Mouse (Mus musculus) megakaryocyte, adult 5-6 weeks (primary cell): ENCODE measurements around the gene Apbb1ip. TPM values are rescaled to one million over a fixed set of nuclear protein-coding genes. Genes with fewer than 3 reads are reported as not detected.
A peak's percentile ranks its signal among the peaks of the same experiment; 100 is the strongest.
"Not testable (repeated sequence)": the region's sequence is repeated elsewhere in the genome, so short reads cannot be mapped to it uniquely, and the experiment has no call there.

Experiments
- ATAC-seq: 2 replicates; pipeline ENCODE4 v1.8.0; 2016; ENCODE audit warnings: mild to moderate bottlenecking, inconsistent platforms; ENCODE audit not compliant: poor library complexity, severe bottlenecking
- total RNA-seq, 2 experiments: library from RNA; stranded (forward) in 1 of 2; stranded (reverse) in 1 of 2; fragments of 153-499, 151-499 nt in 1 of 2; fragments of 221-1000, 200-1000 nt in 1 of 2; gene quantifications; 2 replicates each; pipeline versions ENCODE4 v1.2.3 to v1.2.4; 2015 to 2017

The Apbb1ip gene
- total RNA-seq, 2 experiments from 2014 or later = 27.6 to 194 TPM

- ATAC-seq = no peak
Measured at GRCm38 (mm10) chr2:22813921-22814320, 40.0 kb downstream of the Apbb1ip start.

GRCm38 (mm10) chr2:22815674-22816073, 41.8 kb downstream of the Apbb1ip start:
- no peak for ATAC-seq

GRCm38 (mm10) chr2:22816231-22816630, 42.3 kb downstream of the Apbb1ip start:
- ATAC-seq = peak; percentile 78

GRCm38 (mm10) chr2:22822293-22822692, 48.4 kb downstream of the Apbb1ip start:
- ATAC-seq = peak; percentile 73

GRCm38 (mm10) chr2:22845514-22845913, 71.6 kb downstream of the Apbb1ip start:
- ATAC-seq = no peak

GRCm38 (mm10) chr2:22851900-22852299, 78.0 kb downstream of the Apbb1ip start:
- no peak for ATAC-seq

- no peak for ATAC-seq
Measured at GRCm38 (mm10) chr2:22857501-22857900, 83.6 kb downstream of the Apbb1ip start.

GRCm38 (mm10) chr2:22862194-22862593, 88.3 kb downstream of the Apbb1ip start:
- no peak for ATAC-seq

GRCm38 (mm10) chr2:22864394-22865037, 90.6 kb downstream of the Apbb1ip start:
- ATAC-seq = peak; percentile 99

GRCm38 (mm10) chr2:22865818-22866217, 91.9 kb downstream of the Apbb1ip start:
- ATAC-seq = peak; percentile 63; the same call in 1 of the 2 replicates

- no peak for ATAC-seq
Measured at GRCm38 (mm10) chr2:22866894-22867424, 93.1 kb downstream of the Apbb1ip start.

GRCm38 (mm10) chr2:22873159-22873558, 99.3 kb downstream of the Apbb1ip start:
- no peak for ATAC-seq

- no peak for ATAC-seq
Measured at GRCm38 (mm10) chr2:22874628-22875027, 100.7 kb downstream of the Apbb1ip start.

GRCm38 (mm10) chr2:22876614-22877013, 102.7 kb downstream of the Apbb1ip start:
- ATAC-seq = no peak

- no peak for ATAC-seq
Measured at GRCm38 (mm10) chr2:22878781-22879180, 104.9 kb downstream of the Apbb1ip start.

GRCm38 (mm10) chr2:22880726-22881125, 106.8 kb downstream of the Apbb1ip start:
- not testable (repeated sequence) for ATAC-seq

GRCm38 (mm10) chr2:22894932-22895281, 121.0 kb downstream of the Apbb1ip start:
- peak; percentile 16 for ATAC-seq

GRCm38 (mm10) chr2:22895282-22896273, 121.7 kb downstream of the Apbb1ip start, which contains the start of gene Pdss1:
Pdss1 (plus strand) TSS chr2:22895522.
- peak; percentile 96 for ATAC-seq

- ATAC-seq = no peak
Measured at GRCm38 (mm10) chr2:22903947-22904346, 130.1 kb downstream of the Apbb1ip start.

- no peak for ATAC-seq
Measured at GRCm38 (mm10) chr2:22914421-22914820, 140.5 kb downstream of the Apbb1ip start.

GRCm38 (mm10) chr2:22918651-22919050, 144.8 kb downstream of the Apbb1ip start:
- no peak for ATAC-seq
